Comparison of ENCODE assay signal across 8 mouse cellular contexts in genomic region chr8:121310976-121311819, GRCm38 (mm10).
DNase-seq lines count a peak whose midpoint lies in the region; ATAC-seq lines count a peak whose summit lies in the region.

No protein-coding gene starts in this region.

- ATAC-seq in kidney, embryonic 16.5 days (ENCODE audit: low FRiP score, low TSS enrichment): peak; percentile 63
- ATAC-seq in heart, embryonic 16.5 days (replicated peaks; ENCODE audit: extremely low read depth, insufficient read depth, low FRiP score): no peak
- no peak for ATAC-seq in midbrain, embryonic 16.5 days

- peaks cover 41% of the 10 kb centered on the region for H3K4me1 ChIP-seq in kidney, embryonic 16.5 days (ENCODE audit: insufficient read depth, low read length)
- H3K4me1 ChIP-seq in heart, embryonic 16.5 days (ENCODE audit: control insufficient read depth, insufficient read depth, low read length): peaks cover 24% of the 10 kb centered on the region
- H3K4me1 ChIP-seq in midbrain, embryonic 16.5 days (ENCODE audit: control insufficient read depth, insufficient read depth, low read length): peaks cover 4% of the 10 kb centered on the region; the same call in 1 of the 2 replicates

- peak overlapping the region; percentile 24; the same call in 1 of the 2 replicates for H3K4me2 ChIP-seq in kidney, embryonic 16.5 days (replicated peaks; ENCODE audit: low read depth, low read length)
- H3K4me2 ChIP-seq in heart, embryonic 16.5 days (ENCODE audit: low read depth, low read length): peak overlapping the region; percentile 59
- 0 out of 2 replicates have a peak overlapping the region, but pooled peaks have one; percentile 0 for H3K4me2 ChIP-seq in midbrain, embryonic 16.5 days (ENCODE audit: low read length)

- 6% methylated on average over 25 of the region's 25 CpGs for WGBS in kidney, embryonic 16.5 days
- 25% methylated on average over 25 of the region's 25 CpGs for WGBS in heart, embryonic 16.5 days
- WGBS in midbrain, embryonic 16.5 days: 28% methylated on average over 25 of the region's 25 CpGs

- no peaks in the 10 kb centered on the region for H3K9me3 ChIP-seq in kidney, embryonic 16.5 days (ENCODE audit: low read length)
- no peaks in the 10 kb centered on the region for H3K9me3 ChIP-seq in heart, embryonic 16.5 days (replicated peaks; ENCODE audit: control insufficient read depth, low read length)
- no peaks in the 10 kb centered on the region for H3K9me3 ChIP-seq in midbrain, embryonic 16.5 days (replicated peaks; ENCODE audit: control insufficient read depth, low read length, poor library complexity, severe bottlenecking)

- no peaks in the 10 kb centered on the region for H3K36me3 ChIP-seq in kidney, embryonic 16.5 days (ENCODE audit: insufficient read depth, low read length)
- no peaks in the 10 kb centered on the region for H3K36me3 ChIP-seq in heart, embryonic 16.5 days (ENCODE audit: control insufficient read depth, insufficient read depth)
- no peaks in the 10 kb centered on the region for H3K36me3 ChIP-seq in midbrain, embryonic 16.5 days (ENCODE audit: control insufficient read depth, insufficient read depth, low read length)

- H3K27ac ChIP-seq in kidney, embryonic 16.5 days (ENCODE audit: low read length): peak overlapping the region; percentile 32; the same call in 1 of the 2 replicates
- H3K27ac ChIP-seq in heart, embryonic 16.5 days (ENCODE audit: low read length): no peak overlapping the region
- no peak overlapping the region for H3K27ac ChIP-seq in midbrain, embryonic 16.5 days (ENCODE audit: low read length)

- no peak overlapping the region for H3K4me3 ChIP-seq in kidney, embryonic 16.5 days (ENCODE audit: low read length)
- peak overlapping the region; percentile 34 for H3K4me3 ChIP-seq in heart, embryonic 16.5 days (ENCODE audit: low read length)
- no peak overlapping the region for H3K4me3 ChIP-seq in midbrain, embryonic 16.5 days (ENCODE audit: low read depth, low read length)

- H3K27me3 ChIP-seq in kidney, embryonic 16.5 days (ENCODE audit: insufficient read depth, low read length): peaks cover 4% of the 10 kb centered on the region; the same call in 1 of the 2 replicates
- H3K27me3 ChIP-seq in heart, embryonic 16.5 days (ENCODE audit: control insufficient read depth, insufficient read depth, low read length): peaks cover 2% of the 10 kb centered on the region; the same call in 1 of the 2 replicates
- H3K27me3 ChIP-seq in midbrain, embryonic 16.5 days (ENCODE audit: control insufficient read depth, insufficient read depth, low read depth, low read length): no peaks in the 10 kb centered on the region

- H3K9ac ChIP-seq in kidney, embryonic 16.5 days (replicated peaks; ENCODE audit: low read length): 0 out of 2 replicates have a peak overlapping the region, but pooled peaks have one; percentile 7
- peak overlapping the region; percentile 55; the same call in 1 of the 2 replicates for H3K9ac ChIP-seq in heart, embryonic 16.5 days (ENCODE audit: low read length)
- H3K9ac ChIP-seq in midbrain, embryonic 16.5 days (ENCODE audit: low read depth, low read length): 0 out of 2 replicates have a peak overlapping the region, but pooled peaks have one; percentile 1

- no peak for DNase-seq in kidney, adult 11 months
- peak; percentile 32 for DNase-seq in cerebellum, adult 9-11 months
- DNase-seq in frontal cortex, postnatal 14 days (ENCODE audit: low spot score in 2 of 2): no peak
- no peak for DNase-seq in urinary bladder, postnatal 10 days (ENCODE audit: low spot score)
- no peak for DNase-seq in spleen, postnatal 14 days (ENCODE audit: low spot score in 2 of 2)

Comparison
In these comparisons a context has a peak if more than half of its experiments do, and no peak if none do; other contexts are left out.
1. H3K4me2 ChIP-seq: peak in every context shown above with its lines; median percentile 59 in heart, embryonic 16.5 days; 24 in kidney, embryonic 16.5 days; 0 in midbrain, embryonic 16.5 days.
2. H3K9ac ChIP-seq: peak in every context shown above with its lines; median percentile 55 in heart, embryonic 16.5 days; 7 in kidney, embryonic 16.5 days; 1 in midbrain, embryonic 16.5 days.